Mouse (Mus musculus) megakaryocyte progenitor cell, adult 5-6 weeks (primary cell): ENCODE measurements around the gene Hist1h3f. TPM values are rescaled to one million over a fixed set of nuclear protein-coding genes. Genes with fewer than 3 reads are reported as not detected.

Source experiments
- ATAC-seq: replicated peaks from 2 replicates; pipeline ENCODE4 v1.8.0; 2016; ENCODE audit warnings: mild to moderate bottlenecking, moderate TSS enrichment, inconsistent platforms; ENCODE audit not compliant: poor library complexity
- total RNA-seq, 2 experiments: library from RNA; stranded (forward) in 1 of 2; stranded (reverse) in 1 of 2; fragments of 157-497, 149-512 nt in 1 of 2; fragments of 200-1000 nt in 1 of 2; gene quantifications; 2 replicates each; pipeline versions ENCODE4 v1.2.3 to v1.2.4; 2015 to 2017

Gene Hist1h3f
- total RNA-seq, 2 experiments from 2014 or later: 44.7 to 176 TPM

DNA sequence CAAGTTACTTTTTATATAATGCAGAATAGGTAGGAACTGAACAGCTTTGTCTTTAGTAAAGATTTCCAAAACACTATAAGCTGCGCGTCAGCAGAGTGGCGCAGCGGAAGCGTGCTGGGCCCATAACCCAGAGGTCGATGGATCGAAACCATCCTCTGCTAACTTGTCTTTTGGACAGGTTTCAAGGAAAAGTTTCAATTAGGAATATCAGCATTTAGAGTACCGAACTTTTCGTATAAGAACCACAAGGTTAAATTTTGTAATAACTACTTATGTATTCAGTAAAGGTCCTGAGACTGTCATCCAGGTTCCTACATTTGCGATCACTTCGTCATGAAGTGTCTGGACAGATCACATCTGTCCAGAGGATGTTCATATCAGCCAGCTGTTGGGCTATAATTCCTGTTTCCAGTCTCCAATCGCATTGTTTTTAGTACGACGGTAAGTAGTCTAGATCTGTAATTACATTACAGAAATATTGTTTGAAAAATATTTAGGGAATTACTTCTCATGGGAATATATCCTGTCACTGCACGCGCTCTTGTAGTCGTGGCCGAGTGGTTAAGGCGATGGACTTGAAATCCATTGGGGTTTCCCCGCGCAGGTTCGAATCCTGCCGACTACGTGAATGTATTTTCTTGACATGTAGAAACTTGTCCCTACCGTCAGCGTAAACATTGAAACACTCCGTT lies 26.1 kb upstream of the Hist1h3f start:
- peak; percentile 49 for ATAC-seq

DNA sequence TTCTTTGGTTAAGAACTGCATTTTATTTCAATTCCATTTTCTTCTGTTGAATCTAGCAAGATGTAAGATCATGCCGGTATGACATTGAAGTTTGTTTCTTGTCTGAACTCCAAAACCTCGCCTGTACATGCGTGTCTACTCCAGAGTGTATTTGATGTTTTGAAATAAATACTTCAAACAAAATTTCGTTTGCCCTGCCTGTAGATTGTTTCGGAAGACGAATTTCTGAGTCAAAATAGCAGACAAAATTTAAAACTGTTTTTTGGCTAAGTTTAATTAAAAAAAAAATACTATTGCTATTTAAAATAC lies 25.6 kb upstream of the Hist1h3f start:
- ATAC-seq: no peak

DNA sequence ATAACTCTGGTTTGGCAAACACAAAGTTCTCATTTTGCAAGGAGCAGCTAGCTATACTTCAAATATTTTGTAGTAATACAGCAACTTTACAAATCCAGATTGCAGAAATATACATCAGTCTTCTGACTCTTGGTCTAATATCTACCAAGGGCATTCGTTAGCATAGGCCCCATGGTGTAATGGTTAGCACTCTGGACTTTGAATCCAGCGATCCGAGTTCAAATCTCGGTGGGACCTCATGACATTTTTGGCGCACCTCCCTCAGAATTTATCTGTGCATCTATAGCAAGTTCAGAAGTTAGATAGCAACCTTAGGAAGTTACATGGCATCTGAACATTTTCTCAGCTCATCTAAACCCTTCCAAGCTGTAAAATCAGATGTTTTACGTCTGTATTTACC lies 25.0 kb upstream of the Hist1h3f start:
- ATAC-seq: peak; percentile 45

DNA sequence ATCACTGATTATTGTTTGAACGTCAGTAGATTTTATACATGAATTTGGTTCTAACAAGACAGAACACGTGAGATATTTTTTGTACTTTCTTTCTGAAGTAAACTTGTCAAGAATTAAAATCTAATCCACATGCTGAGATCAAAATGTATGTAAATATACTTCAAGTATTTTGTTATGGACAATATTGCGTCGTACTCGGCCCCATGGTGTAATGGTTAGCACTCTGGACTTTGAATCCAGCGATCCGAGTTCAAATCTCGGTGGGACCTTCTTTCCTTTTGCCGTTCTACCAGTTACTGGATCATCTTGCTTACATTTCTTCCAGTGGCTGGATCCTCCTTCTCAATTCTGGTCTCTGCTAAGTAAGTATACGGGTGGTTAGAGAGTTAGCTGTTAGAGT lies 24.4 kb upstream of the Hist1h3f start:
- peak; percentile 35 for ATAC-seq

DNA sequence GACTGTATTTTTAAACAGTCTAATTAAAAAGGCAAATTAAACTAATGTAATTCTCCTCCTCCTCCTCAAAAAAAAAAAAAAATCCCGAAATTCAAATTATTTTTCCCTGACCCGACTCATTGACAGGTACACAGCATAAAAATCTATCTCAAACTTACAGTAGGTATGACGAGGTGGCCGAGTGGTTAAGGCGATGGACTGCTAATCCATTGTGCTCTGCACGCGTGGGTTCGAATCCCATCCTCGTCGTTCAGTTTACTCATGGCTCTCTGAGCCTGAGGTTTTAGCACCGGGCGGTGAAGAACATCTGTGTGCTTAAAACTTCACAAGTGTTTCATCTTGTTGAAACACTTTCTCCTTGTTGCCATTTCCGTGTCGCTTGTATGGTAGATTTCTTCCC lies 22.1 kb upstream of the Hist1h3f start:
- ATAC-seq: peak; percentile 35

- no peak for ATAC-seq
These were observed 19.9 kb upstream of the Hist1h3f start for GRCm38 (mm10) chr13:23523976-23524375.

DNA sequence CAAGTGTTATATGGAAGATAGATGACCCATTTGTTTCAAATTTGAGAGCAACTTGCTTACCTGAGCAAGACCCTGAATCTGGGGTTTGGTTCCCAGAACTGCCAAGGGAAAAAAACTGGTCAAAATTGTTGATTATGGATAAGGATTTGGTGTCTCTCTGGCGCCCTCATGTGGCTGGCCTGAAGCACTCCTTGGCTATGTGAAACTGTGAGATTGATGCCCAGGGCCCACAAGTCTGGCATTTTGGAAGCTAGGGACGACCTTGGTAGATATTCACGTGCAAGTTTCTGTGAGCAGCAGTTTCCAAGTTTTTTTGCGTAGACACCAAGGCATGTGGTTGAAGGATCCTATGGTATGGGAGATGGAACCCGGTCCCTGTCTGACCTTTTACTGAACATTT lies 19.2 kb upstream of the Hist1h3f start:
- peak; percentile 69 for ATAC-seq

DNA sequence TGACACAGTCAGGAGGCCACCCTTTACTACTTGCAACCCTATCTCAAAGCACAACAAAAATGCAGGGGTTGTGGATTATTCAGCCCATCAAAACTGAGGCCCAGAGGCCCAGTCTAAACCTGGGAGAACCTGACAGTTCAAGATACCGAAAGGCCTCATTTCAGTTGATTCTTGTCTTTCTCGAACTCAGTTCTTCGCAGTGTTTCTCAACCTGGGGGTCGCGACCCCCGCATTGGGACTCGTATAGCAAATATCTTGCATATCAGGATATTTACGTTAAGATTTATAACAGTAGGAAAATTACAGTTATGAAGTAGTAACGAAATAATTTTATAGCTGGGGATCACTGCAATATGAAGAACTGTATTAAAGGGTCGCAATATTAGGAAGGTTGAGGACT lies 18.0 kb upstream of the Hist1h3f start:
- ATAC-seq: no peak

- peak; percentile 43 for ATAC-seq
These were observed 17.5 kb upstream of the Hist1h3f start for GRCm38 (mm10) chr13:23526312-23526711.

GRCm38 (mm10) chr13:23529005-23529404 lies 14.8 kb upstream of the Hist1h3f start:
- no peak for ATAC-seq

DNA sequence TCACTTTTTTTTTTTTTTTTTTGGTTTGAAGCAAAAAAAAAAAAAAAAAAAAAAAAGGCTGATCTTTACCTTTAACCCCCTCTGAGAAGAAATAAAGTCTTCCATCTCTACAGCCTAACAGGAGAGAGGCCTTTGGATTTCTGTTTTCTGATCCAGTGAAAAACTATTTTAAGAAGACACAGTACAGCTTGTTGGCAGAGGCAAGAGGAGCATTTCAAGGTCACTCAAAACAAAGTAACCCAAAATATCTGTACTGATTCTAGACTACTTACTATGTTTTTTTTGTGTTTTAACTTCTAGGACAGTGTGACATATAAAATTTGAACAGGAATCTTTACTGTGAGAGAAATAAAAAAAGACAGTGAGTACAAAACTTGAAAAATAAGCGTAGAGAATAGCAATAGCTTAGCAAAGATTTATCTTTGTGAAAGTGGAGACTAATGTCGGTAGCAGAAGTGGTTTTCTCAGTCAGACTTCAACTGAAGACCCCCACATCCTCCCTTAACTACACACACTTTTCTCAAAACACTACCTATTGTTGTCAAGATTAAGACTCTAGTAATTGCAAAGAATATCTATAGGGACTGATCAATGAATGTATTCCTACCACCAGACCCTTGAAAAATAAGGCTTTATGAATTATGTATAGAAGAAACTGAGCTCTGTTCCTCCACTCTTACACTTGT lies 14.2 kb upstream of the Hist1h3f start:
- ATAC-seq: no peak

DNA sequence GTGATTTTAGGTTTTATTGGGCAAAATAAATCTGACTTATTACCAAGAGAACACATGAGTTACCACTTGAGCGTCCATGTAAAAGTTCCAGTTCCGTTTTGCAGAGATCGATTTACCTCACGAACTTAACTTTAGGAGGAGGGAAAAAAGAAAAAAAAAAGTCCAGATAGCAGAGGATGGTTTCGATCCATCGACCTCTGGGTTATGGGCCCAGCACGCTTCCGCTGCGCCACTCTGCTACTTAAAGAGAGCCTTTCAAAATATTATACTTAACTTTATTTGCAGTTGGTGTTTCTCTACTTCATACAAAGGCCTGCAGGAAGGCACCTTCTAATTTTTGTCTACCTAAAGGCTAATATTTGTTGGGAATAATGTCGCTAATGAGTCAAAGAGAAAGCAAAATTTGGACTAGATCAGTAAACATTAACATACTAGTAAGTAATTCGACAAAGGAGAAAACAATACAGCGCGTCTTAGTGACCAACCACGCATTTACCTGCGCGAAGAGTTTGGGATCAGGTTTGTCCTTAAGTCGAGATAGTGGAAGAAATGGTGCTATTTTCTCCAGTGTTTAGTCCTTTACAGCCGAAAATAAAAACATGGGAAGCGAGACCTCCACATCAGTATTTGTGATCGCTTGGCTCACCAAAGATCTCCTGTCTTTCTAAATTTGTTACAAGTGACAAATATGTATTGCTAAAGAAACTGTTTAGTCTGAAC lies 13.5 kb upstream of the Hist1h3f start:
- ATAC-seq: no peak

DNA sequence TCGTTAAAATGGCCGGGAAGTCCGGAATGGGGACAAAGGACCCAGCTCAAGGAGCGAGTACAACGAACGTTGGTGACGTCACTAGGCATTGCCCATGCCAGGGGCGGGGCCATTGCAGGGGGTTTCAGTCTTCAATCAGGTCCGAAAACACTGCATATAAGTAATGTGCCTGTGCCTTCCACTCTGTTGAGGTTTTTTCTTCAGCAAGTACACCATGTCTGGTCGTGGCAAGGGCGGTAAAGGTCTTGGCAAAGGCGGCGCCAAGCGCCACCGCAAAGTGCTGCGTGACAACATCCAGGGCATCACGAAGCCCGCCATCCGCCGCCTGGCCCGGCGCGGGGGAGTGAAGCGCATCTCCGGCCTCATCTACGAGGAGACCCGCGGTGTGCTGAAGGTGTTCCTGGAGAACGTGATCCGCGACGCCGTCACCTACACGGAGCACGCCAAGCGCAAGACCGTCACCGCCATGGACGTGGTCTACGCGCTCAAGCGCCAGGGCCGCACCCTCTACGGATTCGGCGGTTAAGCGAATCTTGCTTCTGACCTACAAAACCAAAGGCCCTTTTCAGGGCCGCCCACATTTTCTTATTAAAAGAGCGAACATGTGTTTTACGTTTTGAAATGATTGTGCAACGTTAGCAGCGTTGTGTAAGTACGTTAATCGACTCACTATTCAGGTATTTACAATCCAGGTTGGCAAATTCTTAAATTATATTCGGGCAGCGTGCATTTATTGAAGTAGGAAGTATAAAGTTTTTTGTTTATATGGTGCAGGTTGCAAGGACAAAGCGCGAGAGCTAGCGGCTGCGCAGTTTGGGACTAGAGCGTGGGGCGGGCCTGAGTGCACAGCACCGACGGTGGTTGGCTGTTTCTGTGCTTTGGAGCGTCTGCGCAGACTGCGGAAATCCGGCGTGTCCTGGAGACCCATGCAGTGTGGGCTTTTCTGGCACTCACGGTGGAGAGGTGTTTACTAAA lies 12.7 kb upstream of the Hist1h3f start, which contains the start of gene Hist1h4h:
Hist1h4h (plus strand) TSS at position 150 of the 975 bp plus-strand sequence.
- peak; percentile 52 for ATAC-seq

- ATAC-seq: no peak
These were observed 11.4 kb upstream of the Hist1h3f start for GRCm38 (mm10) chr13:23532262-23533075.

DNA sequence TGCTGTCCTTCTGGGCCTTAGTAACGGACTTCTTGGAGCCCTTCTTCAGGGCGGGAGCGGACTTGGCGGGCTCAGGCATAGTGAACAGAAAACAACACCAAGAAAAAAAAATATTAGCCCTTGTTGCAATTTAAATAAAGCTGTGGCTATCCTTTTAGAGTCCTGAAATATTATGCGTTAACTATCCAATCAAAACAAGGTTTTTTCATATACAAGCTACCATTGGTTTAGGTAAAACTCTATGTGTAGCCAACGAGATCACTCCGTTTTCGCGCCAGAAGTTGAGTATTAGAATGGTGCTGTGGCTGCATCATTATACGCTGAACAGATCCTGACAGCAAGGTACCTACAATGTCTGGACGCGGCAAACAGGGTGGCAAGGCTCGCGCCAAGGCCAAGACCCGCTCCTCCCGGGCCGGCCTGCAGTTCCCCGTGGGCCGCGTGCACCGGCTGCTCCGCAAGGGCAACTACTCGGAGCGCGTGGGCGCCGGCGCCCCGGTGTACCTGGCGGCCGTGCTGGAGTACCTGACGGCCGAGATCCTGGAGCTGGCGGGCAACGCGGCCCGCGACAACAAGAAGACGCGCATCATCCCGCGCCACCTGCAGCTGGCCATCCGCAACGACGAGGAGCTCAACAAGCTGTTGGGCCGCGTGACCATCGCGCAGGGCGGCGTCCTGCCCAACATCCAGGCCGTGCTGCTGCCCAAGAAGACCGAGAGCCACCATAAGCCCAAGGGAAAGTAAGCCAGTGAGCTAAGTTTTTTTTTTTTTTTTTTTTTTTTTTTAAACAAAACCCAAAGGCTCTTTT lies 10.1 kb upstream of the Hist1h3f start, which contains the start of gene Hist1h2af:
Hist1h2af (plus strand) TSS at position 347 of the 808 bp plus-strand sequence.
- peak; percentile 33 for ATAC-seq

DNA sequence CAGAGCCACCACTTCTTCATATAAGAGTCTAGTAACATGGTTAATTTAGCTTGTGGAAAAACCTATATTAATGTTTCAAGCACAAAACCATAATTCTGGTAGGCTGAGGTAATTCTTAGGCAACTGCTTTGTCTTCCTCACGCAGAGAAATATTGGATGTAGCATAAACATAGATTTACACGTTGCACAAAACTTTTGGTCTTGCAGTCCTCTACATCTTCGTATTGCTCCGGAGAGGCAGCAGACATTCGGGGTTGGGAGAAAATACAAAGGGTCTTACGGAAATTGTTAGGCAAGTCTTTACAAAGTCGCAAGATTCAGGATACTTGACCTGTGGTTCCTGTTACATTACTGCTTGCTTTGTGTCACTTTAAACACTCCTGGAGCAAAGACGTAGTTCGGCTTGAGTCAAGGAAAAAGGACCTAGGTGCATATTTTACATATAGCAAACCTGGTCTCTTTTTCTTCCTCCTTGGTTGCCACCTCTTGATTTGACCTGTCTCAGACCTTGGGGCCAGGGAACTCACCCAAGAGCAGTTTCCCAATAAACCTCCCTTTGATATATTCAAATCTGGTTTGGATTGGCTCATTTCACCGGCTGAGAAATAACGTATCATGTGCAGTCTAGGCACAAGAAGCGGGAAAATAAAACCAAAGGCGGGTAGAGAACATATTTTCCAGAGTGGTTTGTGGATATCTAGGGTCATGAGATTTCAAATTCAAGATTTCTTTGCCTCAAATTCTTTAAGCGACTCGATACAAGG lies 9.3 kb upstream of the Hist1h3f start:
- peak; percentile 8 for ATAC-seq

DNA sequence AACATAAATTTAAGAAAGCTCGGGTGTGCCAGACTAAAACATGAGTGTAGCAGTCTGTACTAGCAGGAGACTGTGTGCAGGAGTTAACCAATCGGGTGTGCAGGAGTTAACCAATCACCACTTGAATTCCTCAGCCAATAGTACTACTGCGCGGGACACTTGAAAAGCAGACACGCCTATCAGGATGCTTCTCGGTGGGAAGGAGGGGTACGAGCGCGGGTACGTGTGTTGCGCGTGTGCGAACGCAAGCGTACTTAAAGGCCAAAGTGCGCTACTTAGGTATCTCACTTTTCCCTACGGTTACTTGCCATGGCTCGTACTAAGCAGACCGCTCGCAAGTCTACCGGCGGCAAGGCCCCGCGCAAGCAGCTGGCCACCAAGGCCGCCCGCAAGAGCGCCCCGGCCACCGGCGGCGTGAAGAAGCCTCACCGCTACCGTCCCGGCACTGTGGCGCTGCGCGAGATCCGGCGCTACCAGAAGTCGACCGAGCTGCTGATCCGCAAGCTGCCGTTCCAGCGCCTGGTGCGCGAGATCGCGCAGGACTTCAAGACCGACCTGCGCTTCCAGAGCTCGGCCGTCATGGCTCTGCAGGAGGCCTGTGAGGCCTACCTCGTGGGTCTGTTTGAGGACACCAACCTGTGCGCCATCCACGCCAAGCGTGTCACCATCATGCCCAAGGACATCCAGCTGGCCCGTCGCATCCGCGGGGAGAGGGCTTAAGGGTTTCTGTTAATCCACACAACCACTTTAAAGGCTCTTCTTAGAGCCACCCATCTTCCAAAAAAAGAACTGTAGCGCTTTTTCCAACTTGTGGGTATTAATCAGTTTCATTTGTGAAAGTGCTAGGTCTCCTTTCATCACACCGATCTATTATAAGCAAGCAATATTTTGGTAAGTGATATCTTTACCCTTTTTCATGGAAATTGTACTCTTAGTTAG lies 8.4 kb upstream of the Hist1h3f start, which contains the start of gene Hist1h3g:
Hist1h3g (plus strand) TSS at position 286 of the 939 bp plus-strand sequence.
- ATAC-seq: peak; percentile 62
